Mouse (Mus musculus) midbrain, embryonic 13.5 days (tissue): ENCODE data around the gene Ano4. TPM values are rescaled to one million over a fixed set of nuclear protein-coding genes. Genes with fewer than 3 reads are reported as not detected.
"Not testable (repeated sequence)": the region's sequence is repeated elsewhere in the genome, so short reads cannot be mapped to it uniquely, and the experiment has no call there.

Experiments used
- ATAC-seq: fragments of 200-750 bp; cut with Nextera tagmentation; 2 replicates; pipeline ENCODE4 v1.8.0; 2017; ENCODE audit warnings: mild to moderate bottlenecking, moderate TSS enrichment, moderate library complexity
- H3K27ac ChIP-seq: fragments of 300-500 bp; sonication (generic); 2 replicates; pipeline ENCODE4 v1.5.1; 2015; ENCODE audit warnings: inconsistent platforms, mild to moderate bottlenecking, moderate library complexity
- H3K27me3 ChIP-seq: fragments of 300-500 bp; sonication (generic); 2 replicates; pipeline ENCODE4 v1.6.1; 2015; ENCODE audit warnings: mild to moderate bottlenecking, inconsistent platforms
- H3K36me3 ChIP-seq: fragments of 300-500 bp; sonication (generic); 2 replicates; pipeline ENCODE4 v1.6.1; 2015; ENCODE audit warnings: mild to moderate bottlenecking, inconsistent platforms
- H3K4me1 ChIP-seq: fragments of 300-500 bp; sonication (generic); replicated peaks from 2 replicates; pipeline ENCODE4 v1.6.1; 2015; ENCODE audit warnings: inconsistent platforms
- H3K4me2 ChIP-seq: fragments of 300-500 bp; sonication (generic); replicated peaks from 2 replicates; pipeline ENCODE4 v1.6.1; 2015; ENCODE audit warnings: moderate library complexity, mild to moderate bottlenecking, inconsistent platforms
- H3K4me3 ChIP-seq: fragments of 300-500 bp; sonication (generic); replicated peaks from 2 replicates; pipeline ENCODE4 v1.5.1; 2015; ENCODE audit warnings: mild to moderate bottlenecking, inconsistent platforms
- H3K9ac ChIP-seq: fragments of 300-500 bp; sonication (generic); replicated peaks from 2 replicates; pipeline ENCODE4 v1.6.1; 2015; ENCODE audit warnings: mild to moderate bottlenecking, inconsistent platforms
- H3K9me3 ChIP-seq: fragments of 300-500 bp; sonication (generic); 2 replicates; pipeline ENCODE4 v1.6.1; 2016; ENCODE audit warnings: mild to moderate bottlenecking, inconsistent platforms
- WGBS: fragments of 180-500 bp; shearing (Covaris S2); methylation state at CpG from one replicate; pipeline ENCODE4 v1.1.7; 2015; 5-methylcytosine and 5-hydroxymethylcytosine counted together
- polyA plus RNA-seq: library from polyadenylated mRNA; unstranded; fragments of >200 nt; fragmentation: Nextera tagmentation; extraction: Ambion mirVana; gene quantifications from 2 replicates; pipeline ENCODE4 v1.2.1, GENCODE M21; 2015

The Ano4 gene
- polyA plus RNA-seq, 1 experiment from 2014 or later, result 6.4 TPM

DNA sequence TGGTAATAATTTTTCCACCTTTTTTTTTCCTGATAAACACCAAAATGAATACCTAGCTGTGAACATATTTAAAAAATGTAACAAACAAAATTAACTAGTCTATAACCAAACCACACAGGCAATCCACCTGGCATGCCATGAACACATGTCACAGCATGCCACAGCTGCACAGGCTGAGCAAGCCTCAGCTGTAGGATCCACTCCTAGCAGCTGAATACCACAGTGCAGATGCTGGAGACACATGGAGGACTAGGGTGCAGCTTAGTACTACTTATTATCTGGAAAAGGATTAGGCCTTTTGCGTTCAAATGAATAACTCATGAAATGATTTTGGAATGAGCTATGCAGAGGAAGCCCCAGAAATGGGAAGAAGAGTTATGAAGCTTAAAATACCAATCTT lies 233.6 kb downstream of the Ano4 start:
- no peaks in the 10 kb centered on the region for H3K9me3 ChIP-seq

DNA sequence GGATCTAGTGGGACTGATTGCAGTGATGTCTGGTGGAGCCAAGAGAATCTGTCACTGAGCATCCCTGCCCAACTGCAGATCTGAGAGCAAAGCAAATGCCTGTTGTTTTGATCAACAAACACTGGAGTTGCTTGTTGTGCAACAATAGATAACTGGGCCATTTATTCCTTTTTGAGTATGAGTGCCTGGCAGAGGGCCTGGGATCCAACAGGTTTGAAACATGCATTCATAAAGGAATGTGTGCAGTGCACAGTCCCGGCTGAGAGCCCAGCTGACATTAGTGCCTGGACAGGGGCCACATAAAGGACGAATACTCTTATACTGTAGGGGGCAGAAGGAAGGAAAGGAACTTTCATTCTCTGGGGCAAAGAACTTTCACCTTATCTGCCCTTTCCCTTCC lies 241.0 kb downstream of the Ano4 start:
- 67% methylated on average over 2 of the region's 2 CpGs for WGBS
- ATAC-seq, result no peak
- H3K27me3 ChIP-seq, result no peaks in the 10 kb centered on the region
- H3K4me1 ChIP-seq, result 0 out of 2 replicates have a peak, but pooled peaks cover 3% of the 10 kb centered on the region
- H3K4me2 ChIP-seq, result no peak overlapping the region
- H3K9me3 ChIP-seq, result no peaks in the 10 kb centered on the region
- no peak overlapping the region for H3K27ac ChIP-seq
- H3K9ac ChIP-seq, result no peak overlapping the region
- no peaks in the 10 kb centered on the region for H3K36me3 ChIP-seq
- H3K4me3 ChIP-seq, result no peak overlapping the region

More for the DNA sequence above, 233.6 kb downstream of the Ano4 start:
- H3K36me3 ChIP-seq, result no peaks in the 10 kb centered on the region
- no peak overlapping the region for H3K9ac ChIP-seq
- no peak overlapping the region for H3K4me3 ChIP-seq
- no peak for ATAC-seq
- no peak overlapping the region for H3K4me2 ChIP-seq
- 66% methylated on average over 1 of the region's 1 CpGs for WGBS
- H3K27ac ChIP-seq, result no peak overlapping the region
- no peaks in the 10 kb centered on the region for H3K27me3 ChIP-seq
- no peaks in the 10 kb centered on the region for H3K4me1 ChIP-seq

GRCm38 (mm10) chr10:89102025-89102424 lies 242.5 kb downstream of the Ano4 start:
- Histone ChIP-seq H3K4me3 (no peak overlapping the region), H3K9me3 (no peaks in the 10 kb centered on the region), H3K4me2 (no peak overlapping the region), H3K9ac (no peak overlapping the region), H3K36me3 (no peaks in the 10 kb centered on the region), H3K27ac (no peak overlapping the region), H3K27me3 (no peaks in the 10 kb centered on the region), H3K4me1 (0 out of 2 replicates have a peak, but pooled peaks cover 3% of the 10 kb centered on the region)
- 67% methylated on average over 7 of the region's 7 CpGs for WGBS
- ATAC-seq, result peak; percentile 48; the same call in 1 of the 2 replicates

- Histone ChIP-seq H3K36me3 (no peaks in the 10 kb centered on the region), H3K4me1 (0 out of 2 replicates have a peak, but pooled peaks cover 3% of the 10 kb centered on the region), H3K27ac (no peak overlapping the region), H3K4me2 (no peak overlapping the region), H3K4me3 (no peak overlapping the region), H3K9me3 (no peaks in the 10 kb centered on the region), H3K27me3 (no peaks in the 10 kb centered on the region), H3K9ac (no peak overlapping the region)
- 77% methylated on average over 4 of the region's 4 CpGs for WGBS
- no peak for ATAC-seq
These were observed 246.4 kb downstream of the Ano4 start for GRCm38 (mm10) chr10:89098183-89098582.

GRCm38 (mm10) chr10:89092350-89093040 lies 252.1 kb downstream of the Ano4 start:
- Histone ChIP-seq H3K4me3 (no peak overlapping the region), H3K9me3 (no peaks in the 10 kb centered on the region), H3K4me1 (no peaks in the 10 kb centered on the region), H3K36me3 (no peaks in the 10 kb centered on the region), H3K9ac (no peak overlapping the region), H3K27ac (no peak overlapping the region), H3K27me3 (no peaks in the 10 kb centered on the region), H3K4me2 (no peak overlapping the region)
- WGBS, result 80% methylated on average over 9 of the region's 9 CpGs
- no peak for ATAC-seq

DNA sequence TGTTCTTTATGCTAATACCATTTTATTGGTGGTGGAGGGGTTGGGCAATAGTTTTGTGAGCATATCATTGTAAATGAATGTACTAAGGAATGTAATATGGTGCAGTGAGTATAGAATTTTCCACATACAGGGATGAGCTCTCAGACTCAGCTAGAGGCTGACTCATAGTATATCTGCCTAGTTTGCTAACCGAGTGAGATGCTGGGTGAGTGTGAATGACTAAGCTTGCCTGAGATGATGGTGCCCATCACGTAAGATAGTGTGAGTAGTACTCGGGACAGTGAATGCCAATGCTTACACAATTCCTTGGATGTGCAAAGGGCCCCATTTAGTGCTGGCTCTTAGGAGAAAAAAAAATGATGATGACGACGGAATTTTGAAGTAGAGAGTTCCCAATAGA lies 267.1 kb downstream of the Ano4 start:
- ATAC-seq, result no peak
- Histone ChIP-seq H3K4me2 (no peak overlapping the region), H3K9me3 (no peaks in the 10 kb centered on the region), H3K4me1 (no peaks in the 10 kb centered on the region), H3K27ac (no peak overlapping the region), H3K4me3 (no peak overlapping the region), H3K36me3 (no peaks in the 10 kb centered on the region), H3K9ac (no peak overlapping the region), H3K27me3 (no peaks in the 10 kb centered on the region)
- WGBS, result 94% methylated on average over 5 of the region's 5 CpGs

DNA sequence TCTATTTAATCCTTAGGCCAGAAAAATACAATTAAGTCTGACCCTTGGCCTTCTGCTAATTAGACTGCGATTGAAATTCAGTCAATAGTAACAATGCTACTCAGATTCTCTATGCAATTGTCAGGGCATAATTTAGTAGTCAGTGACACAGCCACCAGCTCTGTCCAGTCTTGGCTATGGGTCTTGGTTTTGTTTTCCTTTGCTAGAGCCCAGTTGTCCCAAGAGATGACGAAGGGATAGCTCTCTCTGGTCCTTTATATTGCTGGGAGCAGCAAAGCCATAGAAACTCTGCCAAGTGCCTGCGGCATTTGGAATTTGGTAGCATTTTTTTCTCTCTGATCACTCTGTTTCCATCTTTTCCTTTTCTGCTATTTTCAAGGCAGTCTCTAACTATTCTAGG lies 288.7 kb downstream of the Ano4 start:
- Histone ChIP-seq H3K36me3 (no peaks in the 10 kb centered on the region; the same call in 1 of the 2 replicates), H3K27ac (no peak overlapping the region), H3K9ac (no peak overlapping the region), H3K4me2 (no peak overlapping the region), H3K9me3 (0 out of 2 replicates have a peak, but pooled peaks cover 6% of the 10 kb centered on the region), H3K4me3 (no peak overlapping the region), H3K4me1 (no peaks in the 10 kb centered on the region), H3K27me3 (no peaks in the 10 kb centered on the region)
- WGBS, result 81% methylated on average over 3 of the region's 3 CpGs
- ATAC-seq, result no peak

- H3K4me1 ChIP-seq, H3K9me3 ChIP-seq, H3K27ac ChIP-seq, H3K4me2 ChIP-seq, H3K27me3 ChIP-seq, H3K36me3 ChIP-seq, H3K9ac ChIP-seq, H3K4me3 ChIP-seq, ATAC-seq: not testable (repeated sequence)
- WGBS, result 92% methylated on average over 12 of the region's 12 CpGs
These were observed 299.6 kb downstream of the Ano4 start for GRCm38 (mm10) chr10:89044921-89045320.

DNA sequence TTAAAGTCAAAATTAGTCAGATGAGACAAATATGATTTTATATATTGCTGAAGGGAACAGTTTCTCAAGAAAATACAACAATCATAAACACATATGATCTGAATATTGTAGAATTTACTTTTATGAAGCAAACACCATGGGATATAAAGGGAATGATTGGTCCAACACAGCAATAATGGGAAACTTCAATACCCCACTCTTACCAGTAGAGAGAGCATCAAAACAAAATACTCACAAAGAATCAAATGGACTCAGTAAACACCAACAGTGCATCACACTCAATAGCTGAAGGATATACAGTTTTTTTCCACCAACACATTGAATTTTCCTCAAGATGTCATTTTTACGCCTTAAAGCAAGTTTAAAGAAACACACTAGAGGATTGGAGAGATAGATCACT lies 300.4 kb downstream of the Ano4 start:
- no peaks in the 10 kb centered on the region for H3K4me1 ChIP-seq
- no peak overlapping the region for H3K27ac ChIP-seq
- no peak overlapping the region for H3K9ac ChIP-seq
- no peak for ATAC-seq
- 96% methylated on average over 1 of the region's 1 CpGs for WGBS
- H3K27me3 ChIP-seq, result no peaks in the 10 kb centered on the region
- H3K4me3 ChIP-seq, result no peak overlapping the region
- no peaks in the 10 kb centered on the region for H3K36me3 ChIP-seq
- no peak overlapping the region for H3K4me2 ChIP-seq
- H3K9me3 ChIP-seq, result no peaks in the 10 kb centered on the region

DNA sequence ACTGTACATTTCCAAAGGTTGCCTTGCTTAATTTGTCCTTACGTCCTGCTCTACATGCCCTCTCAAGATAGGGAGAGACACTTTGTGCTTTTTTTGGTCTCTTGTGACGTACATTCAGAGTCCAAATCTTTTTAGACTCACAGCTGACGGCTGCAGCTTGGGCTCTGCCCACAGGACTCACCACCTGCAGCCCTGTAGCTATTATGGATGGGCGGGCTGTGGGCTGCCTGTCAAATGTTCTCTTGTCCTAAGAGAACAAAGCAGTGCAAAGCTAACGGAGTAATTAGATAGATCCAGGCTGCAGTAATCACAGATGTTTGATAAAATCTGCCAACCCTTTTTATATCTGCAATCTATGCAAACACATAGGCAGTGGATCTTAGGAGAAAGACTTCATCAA lies 325.6 kb downstream of the Ano4 start:
- Histone ChIP-seq H3K4me3 (no peak overlapping the region), H3K36me3 (no peaks in the 10 kb centered on the region), H3K4me1 (no peaks in the 10 kb centered on the region), H3K4me2 (no peak overlapping the region), H3K27ac (no peak overlapping the region), H3K9me3 (no peaks in the 10 kb centered on the region), H3K27me3 (no peaks in the 10 kb centered on the region), H3K9ac (no peak overlapping the region)
- 47% methylated on average over 5 of the region's 5 CpGs for WGBS
- 0 out of 2 replicates have a peak, but pooled peaks have one; percentile 40 for ATAC-seq

DNA sequence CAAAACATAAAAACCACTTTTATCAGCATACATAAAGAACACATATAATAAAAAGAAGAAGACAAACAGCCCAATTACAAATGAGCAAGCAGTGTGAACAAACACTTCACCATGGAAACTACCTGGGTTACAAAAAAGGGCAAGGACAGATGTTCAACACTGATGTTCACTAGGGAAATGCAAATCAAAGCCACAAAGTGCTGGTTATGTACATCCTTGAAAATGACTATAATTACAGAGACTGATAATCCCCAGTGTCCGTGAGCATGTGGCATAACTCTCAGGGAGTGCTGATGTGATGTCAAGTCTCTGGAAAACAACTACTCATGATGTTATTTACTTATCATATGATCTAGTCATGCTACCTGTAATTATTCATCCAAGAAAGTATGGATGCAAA lies 336.3 kb downstream of the Ano4 start:
- H3K4me2 ChIP-seq, result no peak overlapping the region
- no peak overlapping the region for H3K27ac ChIP-seq
- no peaks in the 10 kb centered on the region for H3K9me3 ChIP-seq
- H3K36me3 ChIP-seq, result no peaks in the 10 kb centered on the region
- no peaks in the 10 kb centered on the region for H3K4me1 ChIP-seq
- H3K9ac ChIP-seq, result no peak overlapping the region
- WGBS, result 74% methylated on average over 1 of the region's 1 CpGs
- ATAC-seq, result no peak
- H3K4me3 ChIP-seq, result no peak overlapping the region
- H3K27me3 ChIP-seq, result no peaks in the 10 kb centered on the region

- Histone ChIP-seq H3K27me3 (no peaks in the 10 kb centered on the region), H3K4me3 (no peak overlapping the region), H3K27ac (no peak overlapping the region), H3K9ac (no peak overlapping the region), H3K4me2 (no peak overlapping the region), H3K4me1 (no peaks in the 10 kb centered on the region), H3K9me3 (no peaks in the 10 kb centered on the region), H3K36me3 (no peaks in the 10 kb centered on the region)
- 93% methylated on average over 3 of the region's 3 CpGs for WGBS
- ATAC-seq, result no peak
These were observed 340.0 kb downstream of the Ano4 start for GRCm38 (mm10) chr10:89004518-89004917.

GRCm38 (mm10) chr10:88986925-88987324 lies 357.6 kb downstream of the Ano4 start:
- ATAC-seq, result no peak
- no peak overlapping the region for H3K4me3 ChIP-seq
- H3K27me3 ChIP-seq, result no peaks in the 10 kb centered on the region
- no peak overlapping the region for H3K9ac ChIP-seq
- H3K36me3 ChIP-seq, result no peaks in the 10 kb centered on the region
- no peaks in the 10 kb centered on the region for H3K4me1 ChIP-seq
- H3K27ac ChIP-seq, result no peak overlapping the region
- H3K4me2 ChIP-seq, result no peak overlapping the region
- H3K9me3 ChIP-seq, result no peaks in the 10 kb centered on the region
- WGBS, result 67% methylated on average over 6 of the region's 6 CpGs
